Mouse (Mus musculus): Measurements from ENCODE around the gene Hoxd10.

GRCm38 (mm10) chr2:74669650-74670235, 22.0 kb upstream of the Hoxd10 start:
- TF ChIP-seq CTCF (IDR thresholded peaks at IDR 0.05) (no peak), POLR2A (IDR thresholded peaks at IDR 0.05; ENCODE audit: insufficient read depth, low read depth, low read length) (no peak), EP300 (IDR thresholded peaks at IDR 0.05; ENCODE audit: insufficient read depth, low read depth, low read length) (no peak)

Measured in heart, adult 2 months (tissue).